In genomic region chr3:159760949-159761348, GRCm38 (mm10) we compare ENCODE assay signal across 34 mouse cellular contexts.
"Had no signal": no experiment of that assay in that cellular context is flagged by ENCODE, and none has a peak within 500 bp of the region (broad histone marks: within the 10 kb centered on the region; RNA-seq: fewer than 3 reads in every experiment).

No protein-coding gene starts in this region.

- H3K36me3 ChIP-seq: heart, embryonic 12.5 days; heart, embryonic 13.5 days; heart, embryonic 15.5 days; hindbrain, embryonic 10.5 days; hindbrain, embryonic 12.5 days; hindbrain, embryonic 13.5 days; hindbrain, embryonic 15.5 days; intestine, embryonic 15.5 days; kidney, embryonic 15.5 days had no signal

- H3K9me3 ChIP-seq: heart, embryonic 12.5 days; heart, embryonic 13.5 days; heart, embryonic 15.5 days; hindbrain, embryonic 10.5 days; hindbrain, embryonic 12.5 days; hindbrain, embryonic 13.5 days; hindbrain, embryonic 15.5 days; intestine, embryonic 15.5 days; kidney, embryonic 15.5 days had no signal

- ATAC-seq: hindbrain, embryonic 16.5 days; hindbrain, postnatal 0 days; inflammation-experienced regulatory T-cells, adult 6 months; intestine, embryonic 15.5 days; intestine, embryonic 16.5 days; intestine, postnatal 0 days had no signal

- H3K27ac ChIP-seq: heart, embryonic 13.5 days; heart, embryonic 15.5 days; hindbrain, embryonic 10.5 days; hindbrain, embryonic 12.5 days; hindbrain, embryonic 13.5 days; hindbrain, embryonic 14.5 days; hindbrain, embryonic 15.5 days; hindbrain, postnatal 0 days; intestine, embryonic 15.5 days; kidney, embryonic 15.5 days; kidney, postnatal 0 days; layer of hippocampus, adult 2 months had no signal

- DNase-seq: heart, postnatal 10 days; heart, postnatal 14 days; heart, postnatal 36 days; heart, postnatal 4 days; kidney, adult 11 months; kidney, adult 18-20 months; kidney, adult 2 months; kidney, adult 8-10 months; kidney, adult 9 months; kidney, postnatal 10 days; kidney, postnatal 14 days; kidney, postnatal 25 days; kidney, postnatal 36 days; kidney, postnatal 4 days; layer of hippocampus, adult 9-11 months; layer of hippocampus, postnatal 36 days had no signal

- H3K9ac ChIP-seq: heart, embryonic 12.5 days; heart, embryonic 13.5 days; heart, embryonic 15.5 days; hindbrain, embryonic 12.5 days; hindbrain, embryonic 13.5 days; hindbrain, embryonic 14.5 days; hindbrain, embryonic 15.5 days; intestine, embryonic 15.5 days; kidney, embryonic 15.5 days had no signal

- H3K4me3 ChIP-seq: heart, embryonic 12.5 days; heart, embryonic 13.5 days; heart, embryonic 15.5 days; hindbrain, embryonic 10.5 days; hindbrain, embryonic 12.5 days; hindbrain, embryonic 13.5 days; hindbrain, embryonic 15.5 days; intestine, embryonic 15.5 days; kidney, embryonic 15.5 days; layer of hippocampus, adult 2 months; left cerebral cortex, adult 2 months had no signal

- H3K27me3 ChIP-seq: heart, embryonic 12.5 days; heart, embryonic 13.5 days; heart, embryonic 15.5 days; hindbrain, embryonic 12.5 days; hindbrain, embryonic 13.5 days; hindbrain, embryonic 15.5 days; intestine, embryonic 15.5 days; kidney, embryonic 15.5 days had no signal

- H3K4me2 ChIP-seq: heart, embryonic 12.5 days; heart, embryonic 13.5 days; heart, embryonic 15.5 days; hindbrain, embryonic 12.5 days; hindbrain, embryonic 13.5 days; hindbrain, embryonic 14.5 days; hindbrain, embryonic 15.5 days; intestine, embryonic 15.5 days; kidney, embryonic 15.5 days had no signal

- H3K4me1 ChIP-seq: heart, embryonic 12.5 days; heart, embryonic 13.5 days; heart, embryonic 15.5 days; hindbrain, embryonic 10.5 days; hindbrain, embryonic 12.5 days; hindbrain, embryonic 13.5 days; hindbrain, embryonic 15.5 days; intestine, embryonic 15.5 days; kidney, embryonic 15.5 days had no signal
